Mouse (Mus musculus) gonadal fat pad, adult 2 months (tissue): ENCODE measurements at regions not wholly inside any gene's neighbourhood (a gene's known extent, or its start where the extent isn't known, plus 50 kb on each side); places are given as distances from the start of the nearest gene placed in this dataset.
A peak's percentile ranks its signal among the peaks of the same experiment; 100 is the strongest.

Source experiments
- DNase-seq: peaks from one replicate; pipeline ENCODE4 v3.0.0-alpha.2; 2012; ENCODE audit warnings: low read depth

DNA sequence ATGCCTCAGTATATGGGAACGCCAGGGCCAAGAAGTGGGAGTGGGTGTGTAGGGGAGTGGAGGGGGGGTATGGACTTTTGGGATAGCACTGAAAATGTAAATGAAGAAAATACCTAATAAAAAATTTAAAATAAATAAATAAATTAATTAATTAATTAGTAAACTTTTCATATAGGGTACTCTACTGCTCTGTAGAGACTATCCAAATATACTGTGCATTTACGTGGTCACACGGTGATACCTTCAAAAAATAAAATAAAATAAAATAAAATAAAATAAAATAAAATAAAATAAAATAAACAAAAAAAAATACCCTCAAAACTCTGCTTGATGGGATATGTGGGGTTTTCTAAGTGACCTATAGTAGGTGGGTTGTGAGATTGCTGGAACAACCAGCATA, 479.2 kb upstream of the Atp2b1 start:
- DNase-seq = no peak

GRCm38 (mm10) chr10:98461538-98461937, 452.7 kb upstream of the Atp2b1 start:
- DNase-seq = no peak

DNA sequence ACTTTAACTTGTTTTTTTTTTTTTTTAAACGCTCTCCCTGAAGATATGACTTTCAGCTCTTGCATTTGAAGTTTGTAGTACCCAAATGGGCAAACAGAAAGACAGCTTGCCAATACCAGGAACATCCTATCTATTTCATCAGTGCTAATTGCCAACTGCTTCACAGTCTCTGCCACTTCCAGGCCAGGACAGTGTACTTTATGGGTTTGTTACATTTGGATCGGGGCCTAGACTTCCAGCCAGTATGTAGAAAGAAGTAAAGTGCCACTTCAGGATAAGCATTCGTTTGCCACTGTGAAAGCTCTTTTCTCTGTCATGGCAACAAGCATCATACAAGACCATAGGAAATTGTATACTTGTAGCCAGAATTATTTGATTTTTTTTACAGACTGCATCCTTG, 439.6 kb upstream of the Atp2b1 start:
- peak; percentile 77 for DNase-seq

DNA sequence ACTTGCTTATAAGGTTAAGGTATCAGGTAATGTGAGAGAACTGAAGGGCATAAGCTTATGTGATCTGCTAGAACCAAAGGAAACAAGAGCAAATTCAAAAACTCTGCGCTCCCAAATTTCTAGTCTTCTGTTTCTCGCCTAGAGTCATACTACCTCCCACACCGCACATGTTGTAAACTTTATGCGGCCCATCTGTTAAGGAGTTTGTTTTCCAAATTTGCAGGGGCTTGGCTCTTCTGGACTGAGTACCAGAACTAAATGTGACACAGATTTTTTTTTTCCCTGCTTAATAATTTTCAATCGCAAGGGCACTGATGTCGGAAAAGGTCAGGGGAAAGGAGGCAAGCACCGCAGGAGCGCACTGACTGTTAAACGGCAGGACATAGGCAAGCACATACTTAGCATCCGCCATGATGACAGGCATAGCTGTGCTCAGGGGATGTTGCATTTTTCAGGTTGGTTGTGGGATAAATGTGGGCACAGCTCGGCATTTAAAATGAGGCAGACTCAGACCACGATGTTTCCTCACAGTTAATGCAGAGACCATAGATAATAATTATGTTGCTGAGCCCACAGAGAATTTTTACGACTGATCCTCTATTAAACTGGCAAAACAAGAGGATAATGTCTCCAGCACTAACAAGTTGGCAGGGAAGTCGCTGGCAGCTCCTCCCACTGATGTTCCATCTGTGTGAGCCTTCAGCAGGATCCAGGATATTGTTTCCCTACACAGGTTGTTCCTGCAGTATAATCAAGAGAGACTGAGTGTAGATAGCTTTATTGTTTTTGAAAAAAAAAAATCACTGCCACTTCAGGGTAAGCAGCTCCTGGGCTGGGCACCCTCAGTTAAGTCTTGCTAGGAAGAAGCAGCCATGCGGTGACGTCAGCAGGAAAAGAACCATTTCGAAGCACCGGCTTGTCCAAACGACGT, 428.2 kb upstream of the Atp2b1 start:
- no peak for DNase-seq

- DNase-seq = no peak
Measured at GRCm38 (mm10) chr10:98494354-98494753, 419.9 kb upstream of the Atp2b1 start.

- no peak for DNase-seq
Measured at GRCm38 (mm10) chr10:98496254-98496653, 418.0 kb upstream of the Atp2b1 start.

DNA sequence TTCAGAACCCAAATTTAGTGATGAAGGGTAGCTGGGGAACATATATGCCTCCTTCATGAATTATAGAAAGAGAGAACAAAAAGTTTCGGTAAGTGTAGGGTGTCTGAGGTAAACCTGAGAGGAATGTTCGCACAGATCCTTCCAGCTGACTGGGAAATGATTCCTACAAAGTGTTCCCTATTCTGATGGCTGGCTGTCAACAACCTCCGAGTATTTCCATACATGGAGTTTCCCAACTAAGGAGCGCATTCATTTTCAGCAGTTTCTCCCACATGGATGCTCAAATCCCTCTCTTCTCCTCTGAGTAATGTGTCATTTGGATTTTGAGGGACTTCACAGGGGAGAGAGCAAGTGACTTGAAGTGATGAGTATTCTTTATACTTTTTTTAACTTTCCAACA, 413.9 kb upstream of the Atp2b1 start:
- DNase-seq = no peak

GRCm38 (mm10) chr10:98501566-98501965, 412.6 kb upstream of the Atp2b1 start:
- no peak for DNase-seq

GRCm38 (mm10) chr10:98504524-98504923, 409.7 kb upstream of the Atp2b1 start:
- no peak for DNase-seq

DNA sequence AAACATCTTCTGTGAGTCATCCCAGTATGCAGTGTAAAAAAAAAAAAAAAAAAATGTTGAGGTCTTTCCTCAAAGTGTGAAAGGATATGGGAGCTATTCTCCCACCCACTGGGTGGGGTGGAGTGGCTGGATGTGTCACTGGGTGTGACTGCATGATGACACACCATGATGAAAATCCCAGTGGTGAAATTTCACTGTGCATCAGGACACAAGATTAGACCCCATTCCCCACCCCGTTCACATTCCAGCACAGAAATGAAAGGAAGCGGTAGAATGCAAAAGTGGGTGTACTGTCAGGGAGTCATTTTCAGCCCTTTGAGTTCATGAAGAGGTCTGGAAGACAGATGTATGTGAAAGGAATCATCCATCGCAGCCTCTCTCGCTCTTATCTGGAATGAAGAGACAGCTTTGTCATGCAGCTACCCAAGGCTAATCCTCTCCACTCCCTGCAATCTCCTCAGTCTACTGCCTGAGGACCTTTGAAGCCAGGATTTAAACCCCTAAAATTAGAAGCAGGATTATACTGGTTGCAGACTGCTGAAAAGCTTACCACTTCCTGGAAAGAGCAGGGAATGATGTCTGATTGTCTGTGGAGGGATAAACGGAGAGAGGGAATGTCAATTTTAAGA, 405.6 kb upstream of the Atp2b1 start:
- DNase-seq = no peak

DNA sequence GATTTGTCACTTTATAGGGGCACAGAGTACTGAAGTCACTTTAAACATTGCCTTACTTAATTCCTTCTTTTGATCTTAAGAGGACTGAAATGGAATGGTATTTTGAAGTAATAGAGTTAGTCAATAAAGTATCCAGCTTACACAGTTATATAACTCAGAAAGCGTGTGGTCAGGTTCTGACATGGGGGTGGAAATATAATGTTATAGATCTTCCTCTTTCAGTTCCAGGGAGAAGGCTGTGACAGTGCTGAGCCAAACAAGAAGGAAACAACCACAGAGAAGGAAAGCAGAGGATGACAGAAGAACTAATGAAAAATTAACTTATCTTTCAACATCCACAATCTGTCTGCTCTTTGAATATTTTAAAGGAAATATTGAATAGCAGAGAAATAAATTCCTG, 399.4 kb upstream of the Atp2b1 start:
- no peak for DNase-seq

- DNase-seq = no peak
Measured at GRCm38 (mm10) chr10:98517609-98518008, 396.6 kb upstream of the Atp2b1 start.

DNA sequence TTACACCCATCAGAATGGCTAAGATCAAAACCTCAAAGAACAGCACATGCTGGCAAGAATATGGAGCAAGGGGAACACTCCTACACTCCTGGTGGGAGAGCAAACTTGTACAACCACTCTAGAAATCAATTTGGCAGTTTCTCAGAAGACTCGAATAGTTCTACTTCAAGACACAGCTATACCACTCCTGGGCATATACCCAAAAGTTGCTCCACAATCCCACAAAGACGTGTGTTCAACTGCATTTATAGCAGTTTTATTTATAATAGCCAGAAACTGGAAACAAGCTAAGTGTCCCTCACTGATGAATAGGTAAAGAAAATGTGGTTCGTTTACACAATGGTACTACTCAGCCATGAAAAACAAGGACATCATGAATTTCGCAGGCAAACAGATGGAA, 384.6 kb upstream of the Atp2b1 start:
- DNase-seq = no peak

GRCm38 (mm10) chr10:98531425-98531824, 382.8 kb upstream of the Atp2b1 start:
- DNase-seq = no peak

DNA sequence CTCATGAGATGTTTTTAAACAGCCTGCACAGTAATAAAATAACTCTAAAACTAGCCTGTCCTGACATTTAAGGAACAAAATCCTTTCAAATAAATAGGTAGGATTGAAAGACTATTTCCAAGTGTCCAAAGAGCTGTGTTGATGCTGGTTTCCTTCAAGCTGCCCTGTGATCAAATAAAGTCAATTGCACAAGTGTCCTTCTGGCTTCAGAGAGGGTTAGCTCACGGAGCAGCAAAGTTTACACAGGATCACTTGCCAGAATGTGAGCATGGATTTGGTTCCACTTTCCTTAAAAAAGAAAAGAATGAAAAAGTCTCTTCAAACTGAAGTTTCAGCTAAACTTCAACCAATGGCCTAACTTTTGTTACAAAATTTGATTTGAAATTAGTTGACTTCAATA, 375.5 kb upstream of the Atp2b1 start:
- no peak for DNase-seq

- no peak for DNase-seq
Measured at GRCm38 (mm10) chr10:98541062-98541461, 373.1 kb upstream of the Atp2b1 start.

DNA sequence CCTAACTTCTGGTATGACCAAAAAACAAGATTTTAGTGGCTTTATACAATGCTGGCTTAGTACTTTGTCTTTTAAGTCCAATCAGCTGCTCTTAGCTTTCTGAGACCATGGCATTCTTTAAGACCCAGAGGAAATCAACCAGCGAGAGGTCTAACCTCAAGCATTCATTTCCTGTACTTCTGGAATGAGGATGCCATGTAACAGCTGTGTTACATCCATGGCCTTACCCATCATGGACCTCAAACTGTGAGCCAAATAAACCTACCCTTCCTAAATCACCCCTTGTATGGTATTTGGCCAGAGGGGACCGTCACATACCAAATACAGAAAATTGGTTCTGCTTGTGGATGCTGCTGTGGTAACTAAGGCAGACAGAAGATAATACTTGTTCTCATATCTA, 372.1 kb upstream of the Atp2b1 start:
- no peak for DNase-seq

- no peak for DNase-seq
Measured at GRCm38 (mm10) chr10:98543253-98543997, 370.8 kb upstream of the Atp2b1 start.

DNA sequence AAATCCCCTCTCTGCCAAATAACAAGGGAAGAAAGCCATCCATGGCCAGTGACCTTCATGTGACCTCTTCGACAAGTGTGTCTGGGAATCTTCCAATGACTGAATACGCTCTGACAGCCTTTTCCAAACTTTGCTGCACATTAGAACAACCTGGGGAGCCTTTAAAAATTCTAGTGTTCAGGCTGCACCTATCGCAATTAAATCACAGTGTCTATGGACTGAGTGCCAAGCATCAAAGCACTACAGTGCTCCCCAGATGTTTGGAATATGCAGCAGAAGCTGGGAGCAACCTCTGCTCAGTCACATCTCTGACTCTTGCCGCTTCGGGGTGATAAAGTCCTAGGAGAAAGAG, 370.2 kb upstream of the Atp2b1 start:
- DNase-seq = no peak

- DNase-seq = no peak
Measured at GRCm38 (mm10) chr10:98554575-98554974, 359.6 kb upstream of the Atp2b1 start.

- no peak for DNase-seq
Measured at GRCm38 (mm10) chr10:98557470-98558060, 356.6 kb upstream of the Atp2b1 start.

- DNase-seq = no peak
Measured at GRCm38 (mm10) chr10:98558560-98558959, 355.6 kb upstream of the Atp2b1 start.
